Mouse (Mus musculus) naive thymus-derived CD4-positive, alpha-beta T cell, adult 2 months (primary cell): ENCODE data around the gene Rimbp3.
"Not testable (repeated sequence)": the region's sequence is repeated elsewhere in the genome, so short reads cannot be mapped to it uniquely, and the experiment has no call there.

Source experiments
- DNase-seq: peaks from one replicate; pipeline ENCODE4 v3.0.0-alpha.2; 2011; ENCODE audit warnings: low read depth

Gene Rimbp3

DNA sequence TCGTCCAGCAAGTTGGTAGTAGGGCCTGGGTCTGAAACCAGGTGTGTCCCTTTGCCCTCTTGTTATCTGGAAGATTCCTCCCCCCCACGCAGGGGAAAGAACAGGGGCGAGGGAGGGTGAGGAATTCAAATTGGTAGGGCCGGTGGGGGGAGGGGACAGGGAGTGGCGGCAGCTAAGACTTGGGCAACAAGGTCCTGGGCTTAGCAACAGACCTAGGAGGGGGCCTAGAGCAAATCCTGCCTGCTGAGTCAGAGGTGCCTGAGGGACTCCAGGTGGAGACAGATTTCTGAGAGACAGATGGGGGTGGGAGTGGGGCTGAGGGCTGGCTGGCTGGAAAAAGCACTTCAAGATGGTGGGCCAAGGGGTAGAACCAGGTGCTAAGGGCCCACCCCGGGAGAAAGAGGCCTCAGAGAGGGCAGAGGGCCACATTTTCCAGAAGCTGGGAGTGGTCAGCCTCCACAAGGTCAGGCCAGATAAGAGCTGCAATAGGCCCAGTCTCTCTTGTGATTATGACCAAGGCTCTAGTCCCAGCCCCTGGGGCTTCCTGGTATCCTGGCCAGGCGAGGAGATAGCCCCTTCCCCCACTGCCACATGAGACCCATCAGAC, 11.8 kb downstream of the Rimbp3 start:
- no peak for DNase-seq

DNA sequence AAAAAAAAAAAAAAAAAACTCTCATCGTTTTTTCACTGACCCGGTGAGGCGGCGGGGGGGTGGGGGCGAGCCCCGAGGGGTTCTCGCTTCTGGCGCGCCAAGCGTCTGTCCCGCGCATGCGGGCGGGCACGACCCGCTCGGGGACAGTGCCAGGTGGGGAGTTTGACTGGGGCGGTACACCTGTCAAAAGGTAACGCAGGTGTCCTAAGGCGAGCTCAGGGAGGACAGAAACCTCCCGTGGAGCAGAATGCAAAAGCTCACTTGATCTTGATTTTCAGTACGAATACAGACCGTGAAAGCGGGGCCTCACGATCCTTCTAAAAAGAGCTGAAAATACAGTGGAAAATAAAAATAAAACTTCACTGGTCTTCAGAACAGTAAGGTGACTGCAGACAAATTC, 13.8 kb downstream of the Rimbp3 start:
- DNase-seq, result peak; percentile 93

DNA sequence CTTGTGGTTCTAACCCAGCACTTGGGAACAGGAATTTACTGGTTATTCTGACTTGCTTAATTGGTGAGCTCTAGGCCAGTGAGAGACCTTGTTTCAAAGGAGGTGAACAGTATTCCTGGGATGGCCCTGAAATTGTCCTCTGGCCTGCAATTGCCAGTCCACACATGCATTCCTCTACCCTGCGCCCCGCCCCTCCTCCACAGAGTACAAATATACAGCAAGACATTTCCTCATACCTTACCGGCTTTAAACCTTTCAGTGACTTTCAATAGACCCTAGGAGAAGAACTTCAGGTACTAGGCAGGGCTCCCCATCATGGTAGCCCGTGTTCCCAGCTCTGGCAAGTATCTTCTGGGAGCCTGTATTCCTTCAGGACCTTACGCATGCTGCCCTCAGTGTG, 17.2 kb downstream of the Rimbp3 start:
- DNase-seq, result no peak

DNA sequence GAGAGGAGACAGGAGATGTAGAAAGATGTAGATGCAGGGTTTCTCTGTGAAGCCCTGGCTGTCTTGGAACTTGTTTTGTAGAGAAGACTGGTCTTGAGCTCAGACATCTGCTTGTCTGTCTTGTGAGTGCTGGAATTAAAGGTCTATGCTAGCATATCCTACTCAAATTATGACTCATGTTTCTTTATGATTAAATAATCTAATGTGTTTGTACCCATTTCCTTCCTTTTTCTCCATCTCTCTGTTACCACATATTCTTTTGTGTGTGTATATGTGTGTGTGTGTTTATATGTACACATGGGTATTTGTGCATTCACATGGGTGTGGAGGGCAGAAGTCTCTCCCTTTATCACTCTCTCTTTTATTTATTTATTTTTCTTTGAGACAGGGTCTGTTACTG, 18.1 kb downstream of the Rimbp3 start:
- DNase-seq, result no peak

DNA sequence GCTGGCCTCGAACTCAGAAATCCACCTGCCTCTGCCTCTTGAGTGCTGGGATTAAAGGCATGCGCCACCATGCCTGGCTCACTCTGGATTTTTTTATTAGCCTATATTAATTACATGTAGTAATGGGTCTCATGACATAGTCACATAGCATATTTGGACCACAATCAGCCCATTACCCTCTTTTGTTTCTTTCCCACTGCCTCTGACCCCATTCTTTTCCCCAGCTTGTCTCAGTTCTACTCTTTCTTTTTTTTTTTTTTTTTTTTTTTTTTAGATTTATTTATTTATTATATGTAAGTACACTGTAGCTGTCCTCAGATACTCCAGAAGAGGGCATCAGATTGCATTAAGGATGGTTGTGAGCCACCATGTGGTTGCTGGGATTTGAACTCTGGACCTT, 23.1 kb downstream of the Rimbp3 start:
- not testable (repeated sequence) for DNase-seq

DNA sequence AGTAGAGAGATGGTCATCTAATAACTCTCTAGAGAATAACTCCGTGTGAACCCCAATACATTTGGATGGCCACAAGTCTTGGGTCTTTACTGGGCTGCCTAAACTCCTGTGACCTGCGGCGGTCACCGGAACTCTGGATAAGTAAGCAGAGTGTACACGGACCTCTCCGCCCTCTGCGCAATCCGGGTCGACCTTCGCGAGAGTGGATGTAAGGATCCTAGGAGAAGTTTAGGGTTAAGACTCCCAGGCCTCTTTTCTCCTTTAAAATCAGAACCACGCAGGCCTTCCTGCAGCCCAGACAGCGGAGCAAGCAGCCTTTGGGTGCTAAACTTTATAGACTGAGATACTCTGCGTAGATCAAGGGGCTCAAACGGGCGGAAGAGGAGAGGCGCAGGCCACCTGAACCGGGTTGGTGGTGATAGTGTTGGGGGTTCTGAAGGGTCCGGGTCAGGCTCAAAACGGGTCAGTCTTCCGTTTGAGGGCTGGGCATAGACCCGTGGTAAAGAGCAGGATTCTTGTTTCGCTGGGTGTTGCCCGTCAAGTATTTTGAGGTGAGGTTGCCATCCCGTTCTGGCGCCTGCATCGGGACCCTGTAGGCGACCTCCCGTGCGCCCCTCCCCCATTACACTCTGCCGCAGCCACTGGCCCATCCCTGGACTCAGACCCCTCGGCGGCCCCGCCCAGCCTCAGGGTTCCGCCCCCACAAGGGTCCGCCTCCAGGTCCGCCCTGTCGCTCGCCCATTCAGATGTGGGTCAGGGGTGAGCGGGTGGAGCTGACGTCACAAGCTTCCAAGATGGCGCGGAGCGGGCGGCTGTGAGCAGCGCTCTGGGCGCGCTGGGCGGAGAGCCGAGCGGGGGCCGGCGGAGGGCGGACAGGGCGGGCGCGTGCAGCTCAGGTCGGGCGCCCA, 24.6 kb downstream of the Rimbp3 start, which contains the start of gene Hic2:
Gene Hic2, plus strand, starts transcription at position 779 of the 908 bp plus-strand sequence.
- DNase-seq, result peak; percentile 89

DNA sequence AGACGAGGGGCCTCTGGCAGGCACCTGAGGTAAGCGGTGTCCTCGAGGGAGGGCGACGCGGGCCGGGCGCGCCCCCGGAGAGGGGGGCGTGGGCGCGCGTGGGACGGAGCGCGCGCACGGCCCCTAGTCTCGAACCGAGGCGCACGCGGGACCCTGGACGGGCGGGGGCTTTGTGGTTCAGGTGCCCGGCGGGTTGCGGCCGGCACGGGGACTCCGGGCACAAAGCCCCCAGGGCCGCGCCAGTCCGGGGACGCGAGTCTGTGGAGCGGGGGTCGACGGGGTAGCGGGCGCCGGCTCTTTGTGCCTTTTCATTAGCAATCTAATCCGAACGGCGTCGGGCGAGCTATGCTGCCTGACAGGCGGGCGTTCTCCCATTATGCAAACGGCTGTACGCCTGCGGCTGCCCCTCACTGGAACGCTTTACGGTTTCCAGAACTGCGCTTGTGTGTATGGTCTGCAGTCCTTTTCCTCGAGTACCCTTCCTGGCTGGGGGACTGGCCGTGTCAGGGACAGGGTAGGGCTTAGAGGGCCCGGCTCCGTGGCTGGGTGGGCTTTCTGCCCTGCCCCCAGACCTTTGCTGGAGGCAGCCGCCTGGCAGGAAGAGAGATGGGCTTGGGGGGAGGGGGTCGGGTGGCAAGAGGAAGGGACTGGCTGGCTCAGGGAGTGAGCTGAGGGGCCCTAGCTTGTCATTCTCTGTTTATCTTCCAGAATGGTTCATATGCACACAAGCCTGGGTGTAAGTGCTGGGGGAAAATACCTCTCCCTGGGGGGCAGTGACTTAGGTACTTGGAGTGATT, 25.5 kb downstream of the Rimbp3 start:
- DNase-seq, result peak; percentile 58

DNA sequence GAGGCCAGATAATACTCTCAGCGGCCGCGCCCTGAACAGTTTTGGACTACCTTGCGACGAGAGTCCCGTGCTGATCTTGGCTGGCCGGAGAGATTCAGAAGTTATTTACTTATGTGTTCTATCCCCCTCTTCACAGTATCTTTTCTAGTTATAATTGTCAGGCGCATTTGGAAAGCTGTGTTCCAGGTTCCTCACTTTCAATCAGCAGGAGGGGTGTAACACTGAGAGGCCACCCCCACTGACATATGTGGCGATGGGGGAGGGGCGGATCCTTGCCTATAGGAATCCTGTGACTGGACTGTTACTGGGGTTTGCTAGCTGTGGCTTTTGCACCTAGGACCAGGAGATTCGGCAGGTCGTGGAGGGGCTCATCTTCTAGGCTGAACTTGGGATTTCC, 26.1 kb downstream of the Rimbp3 start:
- no peak for DNase-seq

- no peak for DNase-seq
Measured at GRCm38 (mm10) chr16:17234916-17235665, 26.7 kb downstream of the Rimbp3 start.

DNA sequence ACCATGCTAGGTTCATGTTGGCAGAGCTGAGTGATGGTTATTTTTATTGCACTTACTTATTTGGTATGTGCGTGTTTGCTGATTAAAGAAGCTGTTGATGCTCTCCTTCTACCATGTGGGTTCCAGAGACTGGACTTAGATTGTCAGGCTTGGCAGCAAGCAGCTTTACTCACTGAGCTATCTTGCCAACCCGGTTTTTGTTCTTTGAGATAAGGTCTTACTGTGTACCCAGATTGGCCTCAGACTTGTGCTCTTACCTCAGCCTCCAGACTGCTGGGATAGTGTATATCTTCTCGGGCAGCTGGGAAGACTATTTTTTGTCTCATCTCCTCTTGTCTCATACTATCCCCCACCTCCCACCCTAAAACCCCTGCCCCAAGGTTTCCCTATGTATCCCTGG, 29.2 kb downstream of the Rimbp3 start:
- DNase-seq, result no peak

GRCm38 (mm10) chr16:17239409-17239808, 31.0 kb downstream of the Rimbp3 start:
- DNase-seq, result no peak

DNA sequence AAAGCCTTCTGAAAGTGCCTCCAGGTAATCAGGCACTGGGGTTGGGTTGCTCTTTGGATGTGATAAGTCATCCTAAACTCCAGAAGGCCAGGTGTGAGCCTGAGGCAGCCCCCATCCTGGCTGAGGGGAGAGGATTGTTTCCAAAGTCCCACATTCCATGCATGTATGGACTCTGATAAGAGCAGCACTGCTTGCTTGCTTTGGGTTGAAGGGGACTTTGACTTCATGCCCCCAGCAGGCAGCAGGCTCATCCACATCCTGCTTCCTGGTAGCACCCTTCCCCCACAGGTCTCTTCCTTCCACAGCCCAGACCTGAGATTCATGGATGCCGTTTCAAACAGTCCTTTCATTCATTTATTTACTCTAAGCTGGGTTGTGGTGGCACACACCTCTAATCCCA, 35.3 kb downstream of the Rimbp3 start:
- no peak for DNase-seq

- no peak for DNase-seq
Measured at GRCm38 (mm10) chr16:17244996-17245395, 36.6 kb downstream of the Rimbp3 start.

DNA sequence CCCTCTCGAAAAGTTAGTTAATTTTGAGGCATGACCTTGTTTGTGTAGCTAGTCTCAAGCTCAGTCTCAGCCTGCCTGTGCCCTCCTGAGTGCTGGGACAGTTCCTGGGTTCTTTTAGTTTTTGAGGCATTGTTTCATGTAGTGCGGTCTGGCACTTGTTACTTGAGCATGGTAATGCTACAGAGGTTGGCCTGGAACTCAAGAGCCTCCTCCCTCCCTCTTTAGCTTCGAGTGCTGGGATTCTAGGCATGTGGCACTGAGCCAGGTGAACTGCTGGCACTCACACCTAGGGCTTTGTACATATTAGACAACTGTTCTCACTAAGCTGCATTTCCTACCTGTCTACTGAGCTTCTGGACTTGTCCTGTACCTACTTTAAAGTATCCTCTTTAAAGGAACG, 39.3 kb downstream of the Rimbp3 start:
- DNase-seq, result no peak

DNA sequence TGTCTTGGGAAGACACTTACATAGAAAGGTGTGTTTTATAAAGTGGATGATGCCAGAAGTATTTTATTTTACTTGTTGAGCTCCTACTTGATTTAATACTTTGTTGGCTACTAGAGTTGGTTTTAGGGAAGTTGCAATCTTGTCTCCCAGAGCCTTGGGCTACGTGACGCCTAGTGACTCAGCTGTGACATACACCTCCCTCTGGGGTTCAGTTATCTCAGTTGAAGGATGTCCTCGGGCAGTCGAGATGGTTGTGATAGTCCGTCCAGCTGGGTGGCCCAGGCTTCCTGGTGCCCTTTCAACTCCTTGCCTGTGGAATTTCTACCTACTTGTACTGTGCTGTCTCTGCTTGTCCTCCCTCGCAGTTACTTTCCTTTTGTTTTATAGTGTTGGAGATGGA, 40.7 kb downstream of the Rimbp3 start:
- DNase-seq, result no peak

- no peak for DNase-seq
Measured at GRCm38 (mm10) chr16:17251539-17251938, 43.1 kb downstream of the Rimbp3 start.

GRCm38 (mm10) chr16:17252086-17252726, 43.8 kb downstream of the Rimbp3 start:
- DNase-seq, result no peak

DNA sequence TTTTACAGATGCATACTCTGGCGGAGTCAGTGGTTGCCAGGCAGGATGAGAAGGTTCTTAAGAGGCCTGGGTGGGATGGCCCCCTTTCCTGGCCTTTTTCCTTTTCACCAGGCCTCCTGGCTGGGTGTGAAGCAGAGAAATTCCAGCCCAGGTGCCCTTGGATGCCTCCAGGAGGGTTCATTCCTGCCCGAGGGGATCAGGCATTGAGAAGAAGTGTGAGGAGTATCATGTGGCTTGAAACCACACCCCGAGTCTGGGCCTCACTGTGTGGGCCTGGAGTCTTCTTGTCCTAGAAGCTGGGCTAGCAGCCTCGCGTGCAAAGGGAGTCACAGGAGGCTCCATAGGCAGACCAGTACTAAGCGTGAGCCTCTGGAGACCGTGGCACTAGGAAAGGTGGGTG, 44.4 kb downstream of the Rimbp3 start:
- DNase-seq, result no peak

DNA sequence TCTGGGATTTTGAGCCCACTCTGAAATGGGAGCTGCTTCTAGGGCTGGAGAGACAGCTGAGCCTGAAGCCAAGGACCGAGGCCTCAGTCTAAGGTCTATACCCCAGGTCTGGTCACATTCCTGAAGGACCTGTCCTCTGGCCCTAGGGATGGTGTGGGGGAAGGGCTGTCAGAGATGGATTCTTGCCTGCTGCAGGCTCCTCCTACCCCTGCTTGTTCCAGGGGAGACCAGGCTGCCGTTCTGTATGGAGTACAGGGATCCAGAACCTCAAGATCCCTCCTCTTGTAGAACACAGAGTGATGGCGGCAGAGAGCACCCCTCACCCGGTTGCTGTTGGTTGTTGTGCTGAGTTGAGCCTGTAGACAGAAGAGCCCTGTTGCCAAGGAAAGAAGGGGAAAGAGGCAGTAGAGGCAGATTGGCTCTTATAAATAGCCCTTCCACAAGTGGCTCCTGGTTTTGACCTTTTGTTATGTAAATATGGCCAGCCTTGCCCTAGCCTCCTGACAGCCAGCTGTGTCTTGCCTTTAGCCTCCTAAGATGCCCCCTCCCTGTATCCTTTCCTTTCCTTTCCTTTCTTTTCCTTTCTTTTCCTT, 45.7 kb downstream of the Rimbp3 start:
- no peak for DNase-seq

DNA sequence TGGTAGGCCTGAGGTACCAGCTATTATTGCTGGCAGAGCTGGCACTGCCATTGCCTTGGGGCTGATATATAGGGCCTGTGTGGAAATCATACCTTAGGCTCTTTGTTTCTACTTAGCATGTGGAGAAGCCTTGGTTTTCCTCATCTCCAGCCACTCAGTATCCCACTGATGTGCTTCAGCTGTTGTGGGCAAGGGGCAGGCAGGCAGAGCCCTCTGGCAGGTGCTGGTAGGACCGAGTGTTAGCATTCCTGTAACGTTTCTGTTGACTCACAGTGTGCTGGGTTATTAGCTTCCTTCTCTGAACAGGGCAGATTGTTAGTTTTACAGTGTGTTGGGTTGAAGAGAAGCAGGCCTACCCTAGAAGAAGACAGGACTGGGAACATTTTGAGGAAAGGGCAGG, 46.9 kb downstream of the Rimbp3 start:
- no peak for DNase-seq

GRCm38 (mm10) chr16:17257359-17257821, 49.0 kb downstream of the Rimbp3 start:
- DNase-seq, result no peak
